Mouse (Mus musculus) C2C12 (cell line): ENCODE measurements around the gene Stat4. TPM values are rescaled to one million over a fixed set of nuclear protein-coding genes. Genes with fewer than 3 reads are reported as not detected.

Source experiments
- H3K27me3 ChIP-seq: one replicate; pipeline ENCODE4 v1.6.1; 2011; ENCODE audit not compliant: control insufficient read depth, insufficient read depth, insufficient read length
- H3K36me3 ChIP-seq: one replicate; pipeline ENCODE4 v1.6.1; 2011; ENCODE audit not compliant: control insufficient read depth, insufficient read depth
- H3K4me3 ChIP-seq: one replicate; pipeline ENCODE4 v1.5.1; 2011; ENCODE audit warnings: mild to moderate bottlenecking, control low read depth; ENCODE audit not compliant: poor library complexity, insufficient read depth, severe bottlenecking
- H3K79me2 ChIP-seq: one replicate; pipeline ENCODE4 v1.6.1; 2011; ENCODE audit not compliant: control insufficient read depth, insufficient read depth
- H3K79me3 ChIP-seq: one replicate; pipeline ENCODE4 v1.6.1; 2011; ENCODE audit warnings: low read depth, control low read depth
- H3ac ChIP-seq: one replicate; pipeline ENCODE3; 2011; ENCODE audit warnings: low read depth; ENCODE audit not compliant: control insufficient read depth, insufficient read length
- CEBPB ChIP-seq: IDR thresholded peaks from one replicate; pipeline ENCODE4 v1.6.1; 2011; ENCODE audit warnings: low read depth, mild to moderate bottlenecking, control low read depth, moderate library complexity
- CTCF ChIP-seq: IDR thresholded peaks from one replicate; pipeline ENCODE4 v1.5.1; 2011; ENCODE audit not compliant: control insufficient read depth, insufficient read depth, insufficient read length
- FOSL1 ChIP-seq: IDR thresholded peaks from one replicate; pipeline ENCODE4 v1.8.0; 2011; ENCODE audit warnings: mild to moderate bottlenecking, low read length; ENCODE audit not compliant: poor library complexity, insufficient read depth, severe bottlenecking
- MAX ChIP-seq: IDR thresholded peaks from one replicate; pipeline ENCODE4 v1.6.1; 2011; ENCODE audit warnings: mild to moderate bottlenecking, control low read depth
- MYOD1 ChIP-seq: IDR thresholded peaks from one replicate; pipeline ENCODE4 v1.6.1; 2011; ENCODE audit warnings: low read depth; ENCODE audit not compliant: control insufficient read depth, insufficient read length
- MYOG ChIP-seq: IDR thresholded peaks from one replicate; pipeline ENCODE4 v1.6.1; 2011; ENCODE audit not compliant: control insufficient read depth, insufficient read length; ENCODE audit errors: extremely low read depth
- USF1 ChIP-seq: IDR thresholded peaks from one replicate; pipeline ENCODE4 v1.6.1; 2011; ENCODE audit warnings: low read depth, mild to moderate bottlenecking, control low read depth, moderate library complexity
- polyA plus RNA-seq: library from polyadenylated mRNA; unstranded; fragments of >200 nt; fragmentation: generic; extraction: Trizol; gene quantifications from one replicate; pipeline ENCODE4 v1.2.1, GENCODE M21; 2012; ENCODE audit warnings: missing spikeins

Gene Stat4
- polyA plus RNA-seq, 1 experiment: not detected

GRCm38 (mm10) chr1:52048711-52049110, 61.8 kb downstream of the Stat4 start:
- H3K79me2 ChIP-seq: no peaks in the 10 kb centered on the region
- H3K79me3 ChIP-seq: no peaks in the 10 kb centered on the region
- no peaks in the 10 kb centered on the region for H3K36me3 ChIP-seq
- H3ac ChIP-seq: no peak overlapping the region
- H3K27me3 ChIP-seq: no peaks in the 10 kb centered on the region
- no peak for TF ChIP-seq FOSL1
- TF ChIP-seq USF1: no peak
- TF ChIP-seq MAX: no peak
- TF ChIP-seq MYOD1: no peak
- H3K4me3 ChIP-seq: no peak overlapping the region

DNA sequence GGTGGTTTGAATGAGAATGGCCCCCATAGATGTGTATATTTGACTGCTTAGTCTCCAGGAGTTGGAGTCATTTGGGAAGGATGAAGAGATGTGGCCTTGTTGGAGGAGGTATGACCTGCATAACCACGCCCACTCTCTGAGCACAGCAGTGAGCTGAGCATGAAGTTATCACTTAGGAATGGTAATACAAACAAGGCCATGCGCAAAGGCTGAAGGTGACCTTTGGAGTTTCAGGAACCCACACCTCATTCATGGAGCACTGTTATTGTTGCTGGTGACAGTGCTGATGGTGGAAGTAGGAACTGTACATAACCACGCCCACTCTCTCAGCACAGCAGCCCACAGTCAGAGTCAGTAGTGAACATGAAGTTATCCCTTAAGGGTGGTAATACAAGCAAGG, 62.9 kb downstream of the Stat4 start:
- Histone ChIP-seq H3K4me3 (no peak overlapping the region), H3K79me3 (no peaks in the 10 kb centered on the region), H3K79me2 (no peaks in the 10 kb centered on the region), H3ac (no peak overlapping the region), H3K27me3 (no peaks in the 10 kb centered on the region), H3K36me3 (no peaks in the 10 kb centered on the region)
- no peak for TF ChIP-seq MYOG
- no peak for TF ChIP-seq CEBPB
- no peak for TF ChIP-seq MAX
- TF ChIP-seq USF1: no peak
- TF ChIP-seq MYOD1: no peak
- no peak for TF ChIP-seq FOSL1
- no peak for TF ChIP-seq CTCF

- TF ChIP-seq MYOD1 (no peak), CTCF (no peak), FOSL1 (no peak), USF1 (no peak), CEBPB (no peak), MYOG (no peak), MAX (no peak)
- Histone ChIP-seq H3K79me2 (no peaks in the 10 kb centered on the region), H3K27me3 (no peaks in the 10 kb centered on the region), H3ac (no peak overlapping the region), H3K36me3 (no peaks in the 10 kb centered on the region), H3K79me3 (no peaks in the 10 kb centered on the region), H3K4me3 (no peak overlapping the region)
These were observed 64.6 kb downstream of the Stat4 start for GRCm38 (mm10) chr1:52051542-52051941.

GRCm38 (mm10) chr1:52052910-52053309, 66.0 kb downstream of the Stat4 start:
- no peaks in the 10 kb centered on the region for H3K79me3 ChIP-seq
- TF ChIP-seq MYOG (no peak), MYOD1 (no peak), MAX (no peak)
- no peaks in the 10 kb centered on the region for H3K79me2 ChIP-seq
- no peaks in the 10 kb centered on the region for H3K27me3 ChIP-seq
- no peak overlapping the region for H3K4me3 ChIP-seq
- no peaks in the 10 kb centered on the region for H3K36me3 ChIP-seq
- no peak overlapping the region for H3ac ChIP-seq

DNA sequence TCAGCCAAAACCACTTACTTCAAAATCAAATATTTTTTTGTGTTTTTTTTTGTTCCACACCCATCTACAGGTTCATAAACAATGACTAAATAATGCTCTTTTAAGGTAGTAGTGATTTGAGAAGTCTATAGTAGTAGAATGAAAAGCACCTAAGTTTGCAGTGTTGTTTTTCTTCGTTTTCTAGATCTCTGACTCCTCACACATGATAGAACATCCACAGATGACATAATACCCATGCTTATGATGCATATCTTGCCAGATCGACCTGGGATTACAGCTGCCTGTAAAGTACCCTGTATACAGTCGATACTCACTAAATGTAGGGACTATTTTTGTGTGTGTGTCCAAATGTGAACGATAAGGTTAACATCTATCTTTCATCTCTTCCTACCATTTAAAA, 69.0 kb downstream of the Stat4 start:
- TF ChIP-seq MYOG: no peak
- no peak for TF ChIP-seq MYOD1
- H3ac ChIP-seq: no peak overlapping the region
- H3K36me3 ChIP-seq: no peaks in the 10 kb centered on the region
- no peaks in the 10 kb centered on the region for H3K79me3 ChIP-seq
- no peaks in the 10 kb centered on the region for H3K79me2 ChIP-seq
- H3K4me3 ChIP-seq: no peak overlapping the region
- H3K27me3 ChIP-seq: no peaks in the 10 kb centered on the region

- Histone ChIP-seq H3K4me3 (no peak overlapping the region), H3K79me3 (no peaks in the 10 kb centered on the region), H3K36me3 (no peaks in the 10 kb centered on the region), H3ac (no peak overlapping the region), H3K27me3 (no peaks in the 10 kb centered on the region), H3K79me2 (no peaks in the 10 kb centered on the region)
- no peak for TF ChIP-seq MAX
- TF ChIP-seq MYOG: no peak
- TF ChIP-seq CTCF: no peak
- no peak for TF ChIP-seq USF1
- no peak for TF ChIP-seq FOSL1
- TF ChIP-seq CEBPB: no peak
- no peak for TF ChIP-seq MYOD1
These were observed 70.2 kb downstream of the Stat4 start for GRCm38 (mm10) chr1:52057153-52057552.
